Mouse (Mus musculus): Measurements from ENCODE around the gene Magi1. TPM values are rescaled to one million over a fixed set of nuclear protein-coding genes. Genes with fewer than 3 reads are reported as not detected.

Gene Magi1
- polyA plus RNA-seq, 1 experiment = 74.6 TPM

DNA sequence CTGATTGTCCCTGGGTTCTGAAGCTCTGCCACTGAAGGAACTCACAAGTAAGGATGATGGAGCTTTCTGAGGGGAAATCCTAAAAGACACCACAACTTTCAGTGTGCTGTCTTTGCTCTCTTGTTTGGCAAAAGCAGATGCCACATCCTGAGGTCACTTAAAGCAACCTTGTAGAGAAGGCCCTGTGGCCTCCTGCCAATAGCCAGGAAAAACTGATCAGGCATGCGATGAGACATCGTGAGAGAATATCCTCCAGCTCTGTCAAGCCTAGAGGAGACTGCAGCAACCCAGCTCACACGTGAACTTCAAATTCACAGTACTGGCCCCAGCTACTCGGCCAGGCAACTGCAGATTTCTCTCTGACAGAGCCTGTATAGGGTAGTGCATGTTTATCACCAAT lies 412.2 kb downstream of the Magi1 start:
- no peak for DNase-seq (ENCODE audit: low read depth)
- TF ChIP-seq POLR2A (IDR thresholded peaks at IDR 0.05; ENCODE audit: borderline replicate concordance, extremely low read depth, insufficient read depth, insufficient read length, poor library complexity, severe bottlenecking) (no peak), CTCF (IDR thresholded peaks at IDR 0.05; ENCODE audit: borderline replicate concordance, extremely low read depth, insufficient read depth, insufficient read length) (no peak)

- no peak for DNase-seq (ENCODE audit: low read depth)
- TF ChIP-seq CTCF (IDR thresholded peaks at IDR 0.05; ENCODE audit: borderline replicate concordance, extremely low read depth, insufficient read depth, insufficient read length) = no peak
Measured at GRCm38 (mm10) chr6:93870023-93870422, 413.7 kb downstream of the Magi1 start.

DNA sequence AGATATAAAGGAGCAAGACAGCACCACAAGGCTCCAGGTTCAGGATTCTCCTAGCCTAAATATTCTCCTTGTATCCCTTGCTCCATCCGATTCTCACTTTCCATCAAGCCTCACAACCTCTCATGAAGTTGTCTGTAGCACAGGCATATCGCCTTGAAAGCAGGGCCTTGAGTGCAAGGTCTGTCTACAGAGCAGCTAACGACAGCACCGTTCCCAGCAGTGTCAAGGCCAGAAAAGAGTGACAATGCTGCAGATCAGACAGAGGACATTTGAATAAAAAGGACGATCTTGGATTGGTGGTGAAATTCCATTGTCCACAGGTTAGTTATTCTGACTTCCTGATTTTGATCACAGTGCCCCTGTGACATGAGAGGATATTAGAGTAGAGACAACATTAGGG lies 421.5 kb downstream of the Magi1 start:
- DNase-seq (ENCODE audit: low read depth) = no peak
- no peak for TF ChIP-seq POLR2A (IDR thresholded peaks at IDR 0.05; ENCODE audit: borderline replicate concordance, extremely low read depth, insufficient read depth, insufficient read length, poor library complexity, severe bottlenecking)

GRCm38 (mm10) chr6:93856783-93857182 lies 426.9 kb downstream of the Magi1 start:
- no peak for DNase-seq (ENCODE audit: low read depth)
- TF ChIP-seq CTCF (IDR thresholded peaks at IDR 0.05; ENCODE audit: borderline replicate concordance, extremely low read depth, insufficient read depth, insufficient read length) = no peak
- TF ChIP-seq POLR2A (IDR thresholded peaks at IDR 0.05; ENCODE audit: borderline replicate concordance, extremely low read depth, insufficient read depth, insufficient read length, poor library complexity, severe bottlenecking) = no peak

GRCm38 (mm10) chr6:93855806-93856641 lies 427.7 kb downstream of the Magi1 start:
- peak; percentile 58 for DNase-seq (ENCODE audit: low read depth)
- no peak for TF ChIP-seq POLR2A (IDR thresholded peaks at IDR 0.05; ENCODE audit: borderline replicate concordance, extremely low read depth, insufficient read depth, insufficient read length, poor library complexity, severe bottlenecking)
- no peak for TF ChIP-seq CTCF (IDR thresholded peaks at IDR 0.05; ENCODE audit: borderline replicate concordance, extremely low read depth, insufficient read depth, insufficient read length)

DNA sequence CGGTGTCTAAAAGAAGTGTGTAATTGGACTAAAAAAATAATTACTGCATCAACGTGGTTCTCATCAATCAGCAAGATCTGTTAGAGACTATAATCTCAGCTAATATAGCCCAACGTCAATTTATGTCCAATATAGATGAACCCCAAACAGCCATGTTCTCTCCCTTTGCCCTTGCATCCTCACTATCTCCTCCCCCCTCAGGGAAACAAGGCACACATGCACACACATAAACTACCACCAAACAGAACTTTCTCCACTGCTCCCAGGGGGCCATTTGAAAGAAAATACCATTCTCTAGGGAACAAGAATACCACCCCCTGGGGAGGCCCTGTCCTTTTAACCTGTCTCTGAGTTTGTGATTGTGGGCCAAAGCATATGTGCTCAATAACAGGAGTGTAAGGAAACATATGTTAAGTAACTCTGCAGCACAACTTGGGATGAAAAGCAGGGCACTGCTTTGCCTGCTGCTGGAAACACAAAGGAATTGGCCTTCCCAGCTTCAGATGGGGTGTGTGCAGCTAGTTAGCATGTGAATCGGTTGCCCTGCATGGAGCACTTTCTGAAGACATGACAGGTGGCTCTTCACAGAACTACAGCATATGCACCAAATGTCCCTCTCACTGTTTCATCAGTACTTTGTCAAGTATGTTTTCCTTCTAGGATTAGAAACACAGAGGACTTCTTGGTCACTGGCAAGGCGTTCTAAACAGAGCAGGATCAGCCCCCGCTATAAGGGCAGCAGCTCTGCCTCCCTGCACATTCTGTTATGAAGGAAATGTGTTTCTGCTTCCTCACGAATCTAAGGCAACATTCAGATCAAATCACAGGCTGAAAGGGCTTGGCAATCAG lies 434.6 kb downstream of the Magi1 start:
- DNase-seq (ENCODE audit: low read depth) = peak; percentile 94
- TF ChIP-seq CTCF (IDR thresholded peaks at IDR 0.05; ENCODE audit: borderline replicate concordance, extremely low read depth, insufficient read depth, insufficient read length) = no peak
- TF ChIP-seq POLR2A (IDR thresholded peaks at IDR 0.05; ENCODE audit: borderline replicate concordance, extremely low read depth, insufficient read depth, insufficient read length, poor library complexity, severe bottlenecking) = no peak

GRCm38 (mm10) chr6:93845498-93845897 lies 438.2 kb downstream of the Magi1 start:
- no peak for TF ChIP-seq POLR2A (IDR thresholded peaks at IDR 0.05; ENCODE audit: borderline replicate concordance, extremely low read depth, insufficient read depth, insufficient read length, poor library complexity, severe bottlenecking)
- TF ChIP-seq CTCF (IDR thresholded peaks at IDR 0.05; ENCODE audit: borderline replicate concordance, extremely low read depth, insufficient read depth, insufficient read length) = no peak
- peak; percentile 87 for DNase-seq (ENCODE audit: low read depth)

GRCm38 (mm10) chr6:93845080-93845479 lies 438.6 kb downstream of the Magi1 start:
- DNase-seq (ENCODE audit: low read depth) = peak; percentile 39
- no peak for TF ChIP-seq CTCF (IDR thresholded peaks at IDR 0.05; ENCODE audit: borderline replicate concordance, extremely low read depth, insufficient read depth, insufficient read length)

GRCm38 (mm10) chr6:93844576-93844975 lies 439.1 kb downstream of the Magi1 start:
- TF ChIP-seq POLR2A (IDR thresholded peaks at IDR 0.05; ENCODE audit: borderline replicate concordance, extremely low read depth, insufficient read depth, insufficient read length, poor library complexity, severe bottlenecking) (no peak), CTCF (IDR thresholded peaks at IDR 0.05; ENCODE audit: borderline replicate concordance, extremely low read depth, insufficient read depth, insufficient read length) (no peak)
- peak; percentile 78 for DNase-seq (ENCODE audit: low read depth)

- no peak for DNase-seq (ENCODE audit: low read depth)
- TF ChIP-seq POLR2A (IDR thresholded peaks at IDR 0.05; ENCODE audit: borderline replicate concordance, extremely low read depth, insufficient read depth, insufficient read length, poor library complexity, severe bottlenecking) (no peak), CTCF (IDR thresholded peaks at IDR 0.05; ENCODE audit: borderline replicate concordance, extremely low read depth, insufficient read depth, insufficient read length) (no peak)
Measured at GRCm38 (mm10) chr6:93838398-93838797, 445.3 kb downstream of the Magi1 start.

- no peak for DNase-seq (ENCODE audit: low read depth)
Measured at GRCm38 (mm10) chr6:93836585-93836984, 447.1 kb downstream of the Magi1 start.

DNA sequence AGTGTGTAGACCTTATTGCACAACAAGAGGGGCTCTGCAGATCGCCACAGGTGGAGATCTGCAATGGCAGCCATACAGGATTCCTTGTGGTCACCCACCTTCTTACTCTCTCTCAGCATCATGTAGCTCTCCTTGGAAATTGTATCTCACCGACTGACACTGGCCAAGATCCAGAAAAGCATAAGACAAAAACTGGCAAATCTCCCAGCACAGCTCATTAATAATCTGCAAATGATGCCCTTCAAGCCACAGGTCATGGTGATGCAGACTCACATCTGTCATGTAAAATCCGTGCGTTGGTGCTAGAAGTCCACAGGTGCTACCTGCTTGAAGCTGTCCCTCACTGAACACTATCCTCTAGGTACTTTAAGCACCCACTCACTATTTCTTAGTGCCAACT lies 448.5 kb downstream of the Magi1 start:
- DNase-seq (ENCODE audit: low read depth) = peak; percentile 62
- no peak for TF ChIP-seq CTCF (IDR thresholded peaks at IDR 0.05; ENCODE audit: borderline replicate concordance, extremely low read depth, insufficient read depth, insufficient read length)
- no peak for TF ChIP-seq POLR2A (IDR thresholded peaks at IDR 0.05; ENCODE audit: borderline replicate concordance, extremely low read depth, insufficient read depth, insufficient read length, poor library complexity, severe bottlenecking)

More at GRCm38 (mm10) chr6:93836585-93836984, 447.1 kb downstream of the Magi1 start:
- no peak for TF ChIP-seq POLR2A (IDR thresholded peaks at IDR 0.05; ENCODE audit: borderline replicate concordance, extremely low read depth, insufficient read depth, insufficient read length, poor library complexity, severe bottlenecking)
- no peak for TF ChIP-seq CTCF (IDR thresholded peaks at IDR 0.05; ENCODE audit: borderline replicate concordance, extremely low read depth, insufficient read depth, insufficient read length)

Data from brain, embryonic 14.5 days (tissue).